Mouse (Mus musculus): ENCODE data around the gene Tmem125.
"Not testable (repeated sequence)": the region's sequence is repeated elsewhere in the genome, so short reads cannot be mapped to it uniquely, and the experiment has no call there.

The Tmem125 gene

GRCm38 (mm10) chr4:118569320-118569719 is 25.5 kb upstream of the Tmem125 start:
- no peaks in the 10 kb centered on the region for H3K9me3 ChIP-seq (ENCODE audit: low read length)
- H3K4me1 ChIP-seq (replicated peaks; ENCODE audit: low read depth, low read length) = peaks cover 14% of the 10 kb centered on the region
- H3K27me3 ChIP-seq (ENCODE audit: insufficient read depth, low read length) = peaks cover 57% of the 10 kb centered on the region
- TF ChIP-seq NANOG (IDR thresholded peaks at IDR 0.05; ENCODE audit: borderline replicate concordance, low read length) = no peak
- TF ChIP-seq POU5F1 (IDR thresholded peaks at IDR 0.05; ENCODE audit: borderline replicate concordance, low read length) = no peak
- TF ChIP-seq CTCF (conservative IDR thresholded peaks at IDR 0.05; ENCODE audit: low read length) = no peak
- H3K36me3 ChIP-seq (ENCODE audit: insufficient read depth, low read length) = no peaks in the 10 kb centered on the region
- H3K4me3 ChIP-seq (replicated peaks; ENCODE audit: low read length) = peak overlapping the region; percentile 41

GRCm38 (mm10) chr4:118568709-118569108 is 24.9 kb upstream of the Tmem125 start:
- Histone ChIP-seq H3K27me3 (ENCODE audit: insufficient read depth, low read length) (peaks cover 53% of the 10 kb centered on the region), H3K4me1 (replicated peaks; ENCODE audit: low read depth, low read length) (peaks cover 14% of the 10 kb centered on the region), H3K9me3 (ENCODE audit: low read length) (no peaks in the 10 kb centered on the region), H3K4me3 (replicated peaks; ENCODE audit: low read length) (no peak overlapping the region; the same call in 1 of the 2 replicates), H3K36me3 (ENCODE audit: insufficient read depth, low read length) (no peaks in the 10 kb centered on the region)
- TF ChIP-seq POU5F1 (IDR thresholded peaks at IDR 0.05; ENCODE audit: borderline replicate concordance, low read length) (no peak), CTCF (conservative IDR thresholded peaks at IDR 0.05; ENCODE audit: low read length) (no peak), NANOG (IDR thresholded peaks at IDR 0.05; ENCODE audit: borderline replicate concordance, low read length) (no peak)

- peak; percentile 97 for TF ChIP-seq CTCF (conservative IDR thresholded peaks at IDR 0.05; ENCODE audit: low read length)
- no peak for TF ChIP-seq NANOG (IDR thresholded peaks at IDR 0.05; ENCODE audit: borderline replicate concordance, low read length)
- Histone ChIP-seq H3K36me3 (ENCODE audit: insufficient read depth, low read length) (no peaks in the 10 kb centered on the region), H3K9me3 (ENCODE audit: low read length) (no peaks in the 10 kb centered on the region), H3K4me3 (replicated peaks; ENCODE audit: low read length) (no peak overlapping the region), H3K4me1 (replicated peaks; ENCODE audit: low read depth, low read length) (peaks cover 14% of the 10 kb centered on the region), H3K27me3 (ENCODE audit: insufficient read depth, low read length) (peaks cover 39% of the 10 kb centered on the region)
These were observed 22.4 kb upstream of the Tmem125 start for GRCm38 (mm10) chr4:118566161-118566676.

- Histone ChIP-seq H3K9me3 (ENCODE audit: low read length) (no peaks in the 10 kb centered on the region), H3K36me3 (ENCODE audit: insufficient read depth, low read length) (no peaks in the 10 kb centered on the region), H3K4me1 (replicated peaks; ENCODE audit: low read depth, low read length) (peaks cover 14% of the 10 kb centered on the region), H3K4me3 (replicated peaks; ENCODE audit: low read length) (no peak overlapping the region), H3K27me3 (ENCODE audit: insufficient read depth, low read length) (peaks cover 28% of the 10 kb centered on the region)
- TF ChIP-seq CTCF (conservative IDR thresholded peaks at IDR 0.05; ENCODE audit: low read length) (no peak), POU5F1 (IDR thresholded peaks at IDR 0.05; ENCODE audit: borderline replicate concordance, low read length) (no peak), NANOG (IDR thresholded peaks at IDR 0.05; ENCODE audit: borderline replicate concordance, low read length) (no peak)
These were observed 21.1 kb upstream of the Tmem125 start for GRCm38 (mm10) chr4:118564926-118565279.

- peaks cover 22% of the 10 kb centered on the region for H3K27me3 ChIP-seq (ENCODE audit: insufficient read depth, low read length)
- no peak for TF ChIP-seq NANOG (IDR thresholded peaks at IDR 0.05; ENCODE audit: borderline replicate concordance, low read length)
- no peak for TF ChIP-seq POU5F1 (IDR thresholded peaks at IDR 0.05; ENCODE audit: borderline replicate concordance, low read length)
- TF ChIP-seq CTCF (conservative IDR thresholded peaks at IDR 0.05; ENCODE audit: low read length) = no peak
These were observed 20.4 kb upstream of the Tmem125 start for GRCm38 (mm10) chr4:118564062-118564925.

GRCm38 (mm10) chr4:118553039-118553649 is 9.3 kb upstream of the Tmem125 start:
- H3K36me3 ChIP-seq (ENCODE audit: insufficient read depth, low read length) = no peaks in the 10 kb centered on the region
- no peaks in the 10 kb centered on the region for H3K9me3 ChIP-seq (ENCODE audit: low read length)
- peaks cover 4% of the 10 kb centered on the region for H3K27me3 ChIP-seq (ENCODE audit: insufficient read depth, low read length)
- H3K4me1 ChIP-seq (replicated peaks; ENCODE audit: low read depth, low read length) = 0 out of 2 replicates have a peak, but pooled peaks cover under 1% of the 10 kb centered on the region
- TF ChIP-seq NANOG (IDR thresholded peaks at IDR 0.05; ENCODE audit: borderline replicate concordance, low read length) = no peak
- no peak for TF ChIP-seq CTCF (conservative IDR thresholded peaks at IDR 0.05; ENCODE audit: low read length)
- no peak for TF ChIP-seq POU5F1 (IDR thresholded peaks at IDR 0.05; ENCODE audit: borderline replicate concordance, low read length)
- H3K4me3 ChIP-seq (replicated peaks; ENCODE audit: low read length) = no peak overlapping the region

More at GRCm38 (mm10) chr4:118564062-118564925, 20.4 kb upstream of the Tmem125 start:
- Histone ChIP-seq H3K36me3 (ENCODE audit: insufficient read depth, low read length) (no peaks in the 10 kb centered on the region), H3K4me1 (replicated peaks; ENCODE audit: low read depth, low read length) (peaks cover 8% of the 10 kb centered on the region), H3K9me3 (ENCODE audit: low read length) (no peaks in the 10 kb centered on the region), H3K4me3 (replicated peaks; ENCODE audit: low read length) (no peak overlapping the region)

GRCm38 (mm10) chr4:118548130-118548480 is 4.3 kb upstream of the Tmem125 start:
- peaks cover 25% of the 10 kb centered on the region for H3K4me1 ChIP-seq (replicated peaks; ENCODE audit: low read depth, low read length)
- H3K27me3 ChIP-seq (ENCODE audit: insufficient read depth, low read length); H3K36me3 ChIP-seq (ENCODE audit: insufficient read depth, low read length); H3K9me3 ChIP-seq (ENCODE audit: low read length); H3K4me3 ChIP-seq (replicated peaks; ENCODE audit: low read length): not testable (repeated sequence)

- H3K4me3 ChIP-seq (replicated peaks; ENCODE audit: low read length); H3K27me3 ChIP-seq (ENCODE audit: insufficient read depth, low read length); H3K36me3 ChIP-seq (ENCODE audit: insufficient read depth, low read length); H3K9me3 ChIP-seq (ENCODE audit: low read length): not testable (repeated sequence)
- H3K4me1 ChIP-seq (replicated peaks; ENCODE audit: low read depth, low read length) = peaks cover 30% of the 10 kb centered on the region
These were observed 3.7 kb upstream of the Tmem125 start for GRCm38 (mm10) chr4:118547424-118548129.

Measured in E14TG2a.4 (cell line).